Mouse (Mus musculus) limb, embryonic 13.5 days (tissue): ENCODE data around the gene Hist1h3e. TPM values are rescaled to one million over a fixed set of nuclear protein-coding genes. Genes with fewer than 3 reads are reported as not detected.
"Not testable (repeated sequence)": the region's sequence is repeated elsewhere in the genome, so short reads cannot be mapped to it uniquely, and the experiment has no call there.

Source experiments
- ATAC-seq: fragments of 200-750 bp; cut with Nextera tagmentation; 2 replicates; pipeline ENCODE4 v1.8.0; 2017; ENCODE audit warnings: low read depth, moderate number of reproducible peaks, moderate TSS enrichment; ENCODE audit not compliant: low FRiP score
- H3K27ac ChIP-seq: fragments of 300-500 bp; sonication (generic); 2 replicates; pipeline ENCODE4 v1.5.1; 2015; ENCODE audit warnings: inconsistent platforms, mild to moderate bottlenecking, moderate library complexity
- H3K27me3 ChIP-seq: fragments of 300-500 bp; sonication (generic); 2 replicates; pipeline ENCODE4 v1.6.1; 2015; ENCODE audit warnings: mild to moderate bottlenecking, inconsistent platforms
- H3K36me3 ChIP-seq: fragments of 300-500 bp; sonication (generic); 2 replicates; pipeline ENCODE4 v1.6.1; 2015; ENCODE audit warnings: inconsistent platforms, mild to moderate bottlenecking, moderate library complexity
- H3K4me1 ChIP-seq: fragments of 300-500 bp; sonication (generic); 2 replicates; pipeline ENCODE4 v1.6.1; 2015; ENCODE audit warnings: inconsistent platforms
- H3K4me2 ChIP-seq: fragments of 300-500 bp; sonication (generic); replicated peaks from 2 replicates; pipeline ENCODE4 v1.6.1; 2015; ENCODE audit warnings: inconsistent platforms, mild to moderate bottlenecking, moderate library complexity
- H3K4me3 ChIP-seq: fragments of 300-500 bp; sonication (generic); 2 replicates; pipeline ENCODE4 v1.5.1; 2015; ENCODE audit warnings: moderate library complexity, mild to moderate bottlenecking, inconsistent platforms
- H3K9ac ChIP-seq: fragments of 300-500 bp; sonication (generic); 2 replicates; pipeline ENCODE4 v1.6.1; 2015; ENCODE audit warnings: mild to moderate bottlenecking, inconsistent platforms
- H3K9me3 ChIP-seq: fragments of 300-500 bp; sonication (generic); 2 replicates; pipeline ENCODE4 v1.6.1; 2016; ENCODE audit warnings: inconsistent platforms
- whole genome bisulfite sequencing: fragments of 180-500 bp; shearing (Covaris S2); methylation state at CpG from one replicate; pipeline ENCODE4 v1.1.7; 2015; 5-methylcytosine and 5-hydroxymethylcytosine counted together
- polyA plus RNA-seq: library from polyadenylated mRNA; unstranded; fragments of >200 nt; fragmentation: Nextera tagmentation; extraction: Ambion mirVana; gene quantifications from 2 replicates; pipeline ENCODE4 v1.2.1, GENCODE M21; 2015

The Hist1h3e gene
- polyA plus RNA-seq, 1 experiment from 2014 or later, result 8.2 TPM

DNA sequence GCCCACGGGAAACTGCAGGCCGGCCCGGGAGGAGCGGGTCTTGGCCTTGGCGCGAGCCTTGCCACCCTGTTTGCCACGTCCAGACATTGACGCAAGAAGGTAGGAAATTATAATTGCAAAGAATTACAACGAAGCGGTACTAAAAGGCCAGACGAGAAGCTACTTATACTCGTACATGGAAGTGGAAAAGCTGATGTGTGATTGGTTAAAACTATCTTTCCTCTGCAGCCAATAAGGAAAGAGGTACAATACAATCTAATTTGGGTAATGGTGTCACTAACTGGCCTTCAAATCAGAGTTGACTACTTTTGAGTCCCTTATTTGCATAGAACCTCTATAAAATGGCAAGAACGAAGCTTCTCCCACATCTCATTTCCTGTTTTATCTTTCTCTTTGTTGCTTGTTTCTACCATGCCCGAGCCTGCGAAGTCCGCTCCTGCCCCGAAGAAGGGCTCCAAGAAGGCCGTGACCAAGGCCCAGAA lies 8.9 kb upstream of the Hist1h3e start, which contains the start of the genes Hist1h2ae and Hist1h2bg:
Gene Hist1h2ae (minus strand): TSS at position 199 of the 482 bp plus-strand sequence.
Gene Hist1h2bg (plus strand): TSS at position 375 of the 482 bp plus-strand sequence.
- under 1% methylated on average over 18 of the region's 18 CpGs for WGBS
- Histone ChIP-seq H3K4me1 (peaks cover 22% of the 10 kb centered on the region), H3K27me3 (no peaks in the 10 kb centered on the region), H3K36me3 (no peaks in the 10 kb centered on the region), H3K27ac (peak within 1 kb of the TSS; percentile 96), H3K9ac (peak within 1 kb of the TSS; percentile 80), H3K4me3 (peak within 1 kb of the TSS; percentile 53), H3K4me2 (peak within 1 kb of the TSS; percentile 75), H3K9me3 (no peaks in the 10 kb centered on the region)
- ATAC-seq, result peak; percentile 90

DNA sequence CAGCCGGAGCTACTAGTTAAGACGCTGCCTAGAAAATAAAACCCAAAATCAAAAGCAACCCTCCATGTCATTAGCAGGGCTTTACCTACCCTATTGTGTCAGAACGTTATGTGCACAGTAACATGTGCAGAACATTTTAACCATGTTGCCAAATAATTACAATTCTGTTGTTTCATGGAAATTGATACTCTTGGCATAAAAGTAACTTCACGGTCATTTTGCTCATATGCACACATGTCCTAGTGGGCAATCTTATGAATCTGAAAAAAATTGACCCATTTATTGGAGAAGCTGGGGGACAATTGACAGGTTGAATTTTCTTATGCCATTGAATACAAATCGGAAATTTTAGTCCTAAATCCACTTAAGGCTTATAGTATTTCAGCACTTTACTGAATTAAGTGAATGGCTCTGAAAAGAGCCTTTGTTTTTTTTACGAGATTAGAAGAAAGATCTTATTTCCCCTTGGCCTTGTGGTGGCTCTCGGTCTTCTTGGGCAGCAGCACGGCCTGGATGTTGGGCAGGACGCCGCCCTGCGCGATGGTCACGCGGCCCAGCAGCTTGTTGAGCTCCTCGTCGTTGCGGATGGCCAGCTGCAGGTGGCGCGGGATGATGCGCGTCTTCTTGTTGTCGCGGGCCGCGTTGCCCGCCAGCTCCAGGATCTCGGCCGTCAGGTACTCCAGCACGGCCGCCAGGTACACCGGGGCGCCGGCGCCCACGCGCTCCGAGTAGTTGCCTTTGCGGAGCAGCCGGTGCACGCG lies 8.3 kb upstream of the Hist1h3e start:
- Histone ChIP-seq H3K9ac (peak overlapping the region; percentile 63), H3K4me2 (peak overlapping the region; percentile 75), H3K4me3 (peak overlapping the region; percentile 53), H3K27ac (peak overlapping the region; percentile 96), H3K4me1 (peaks cover 22% of the 10 kb centered on the region)
- not testable (repeated sequence) for ATAC-seq, H3K36me3 ChIP-seq, H3K9me3 ChIP-seq, H3K27me3 ChIP-seq
- 1% methylated on average over 27 of the region's 41 CpGs for WGBS

DNA sequence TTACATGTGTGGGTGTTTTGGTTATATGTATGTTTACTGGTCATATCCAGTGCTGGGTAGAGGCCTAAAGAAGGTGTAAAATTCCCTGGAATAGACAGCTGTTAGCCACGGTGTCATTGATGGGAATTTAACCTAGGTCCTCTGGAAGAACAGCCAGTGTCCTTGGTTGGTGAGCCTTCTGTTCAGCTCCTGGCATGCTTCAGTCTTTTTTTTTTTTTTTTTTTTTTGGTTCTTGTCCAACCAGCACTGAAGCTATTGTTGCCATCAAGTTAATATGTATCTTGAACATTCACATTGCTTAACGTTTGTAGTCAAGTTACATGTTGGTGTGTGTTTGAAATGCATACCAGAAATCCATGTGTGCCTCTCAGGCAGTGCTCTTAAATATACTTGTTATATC lies 2.3 kb upstream of the Hist1h3e start:
- no peak overlapping the region for H3K27ac ChIP-seq
- no peaks in the 10 kb centered on the region for H3K36me3 ChIP-seq
- ATAC-seq, result no peak
- no peak overlapping the region for H3K4me2 ChIP-seq
- H3K9ac ChIP-seq, result no peak overlapping the region
- WGBS, result 89% methylated on average over 2 of the region's 2 CpGs
- no peaks in the 10 kb centered on the region for H3K9me3 ChIP-seq
- H3K4me1 ChIP-seq, result no peaks in the 10 kb centered on the region; the same call in 1 of the 2 replicates
- no peak overlapping the region for H3K4me3 ChIP-seq
- H3K27me3 ChIP-seq, result no peaks in the 10 kb centered on the region

DNA sequence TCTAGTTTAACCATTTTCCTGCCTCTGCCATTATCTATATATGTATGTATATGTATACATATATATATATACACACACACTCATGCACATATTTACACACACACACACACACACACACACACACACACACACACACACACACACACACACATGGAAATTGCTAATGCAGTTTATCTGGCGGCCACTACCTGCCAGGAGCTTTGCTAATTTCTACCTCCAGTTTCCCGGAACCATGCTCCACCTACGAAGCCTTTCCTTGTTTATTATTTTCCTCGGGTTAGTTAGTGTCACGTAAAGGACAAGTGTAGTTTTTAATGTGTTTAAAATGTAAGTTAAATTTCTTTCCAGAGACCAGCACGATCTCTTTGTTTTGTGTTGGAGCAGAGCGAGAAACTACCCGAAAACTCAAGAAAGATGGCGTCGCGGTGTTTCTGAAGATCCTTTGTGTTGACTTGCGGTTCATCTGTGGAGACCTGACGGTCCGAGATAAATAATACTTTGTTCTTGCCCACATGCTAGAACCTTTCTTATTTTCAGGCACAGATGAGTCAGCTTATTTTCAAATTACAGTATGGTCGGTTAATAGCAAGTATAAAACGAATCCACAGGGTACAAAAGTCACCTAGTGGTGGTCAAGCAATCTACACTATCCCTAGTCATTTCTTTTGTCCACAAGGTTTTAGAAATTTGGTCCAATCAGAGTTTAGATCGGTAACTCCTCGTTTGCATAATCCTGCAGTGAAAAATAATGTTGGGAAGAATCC lies 712 bp upstream of the Hist1h3e start:
- Histone ChIP-seq H3K4me3 (peak overlapping the region; percentile 48), H3K4me2 (peak overlapping the region; percentile 69), H3K4me1 (no peaks in the 10 kb centered on the region; the same call in 1 of the 2 replicates), H3K27me3 (no peaks in the 10 kb centered on the region), H3K9me3 (no peaks in the 10 kb centered on the region), H3K27ac (peak overlapping the region; percentile 96), H3K9ac (peak overlapping the region; percentile 74), H3K36me3 (no peaks in the 10 kb centered on the region)
- WGBS, result 5% methylated on average over 18 of the region's 18 CpGs
- ATAC-seq, result peak; percentile 68; the same call in 1 of the 2 replicates

DNA sequence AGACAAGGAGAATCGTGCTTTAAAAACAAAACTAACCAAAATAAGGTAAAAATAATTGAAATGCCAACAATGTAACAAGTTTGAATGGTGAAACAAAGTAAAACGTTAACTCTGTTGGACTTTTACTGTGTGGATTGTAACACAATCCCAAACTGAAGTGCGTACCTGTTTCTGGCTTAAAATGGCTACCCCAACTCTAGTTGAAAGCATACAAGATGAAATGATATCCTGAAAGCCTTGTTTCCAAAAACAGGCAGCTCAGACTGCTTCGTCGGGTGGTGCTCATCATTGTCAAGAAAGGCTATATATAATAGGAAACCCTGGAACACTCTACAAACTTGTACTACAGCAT lies 662 bp downstream of the Hist1h3e start:
- not testable (repeated sequence) for ATAC-seq, H3K36me3 ChIP-seq, H3K9me3 ChIP-seq, H3K4me1 ChIP-seq, H3K27me3 ChIP-seq
- WGBS, result 0% methylated on average over 2 of the region's 5 CpGs
- Histone ChIP-seq H3K4me3 (peak overlapping the region; percentile 48), H3K9ac (peak overlapping the region; percentile 74), H3K27ac (peak overlapping the region; percentile 96), H3K4me2 (peak overlapping the region; percentile 69)

DNA sequence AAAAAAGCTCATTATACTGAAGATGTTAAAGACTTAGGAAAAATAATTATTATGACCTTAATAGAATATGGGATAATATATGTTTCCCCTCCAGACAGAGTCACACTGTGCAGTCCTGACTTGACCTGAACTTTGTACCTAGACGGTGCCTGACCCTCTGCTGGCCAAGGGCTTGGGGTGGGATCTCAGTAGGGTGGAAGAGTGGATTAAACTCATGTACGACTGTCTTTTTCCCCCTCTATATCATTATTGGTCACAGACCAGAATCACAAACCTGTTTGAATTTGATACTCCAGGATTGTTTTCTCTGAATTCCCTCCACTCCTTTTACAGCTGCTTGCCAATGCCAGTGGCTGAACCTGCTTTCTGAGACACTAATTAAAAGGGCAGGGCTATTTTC lies 1.5 kb downstream of the Hist1h3e start:
- not testable (repeated sequence) for H3K9me3 ChIP-seq, H3K4me1 ChIP-seq, H3K36me3 ChIP-seq, H3K9ac ChIP-seq, ATAC-seq, H3K27me3 ChIP-seq
- Histone ChIP-seq H3K27ac (peak overlapping the region; percentile 52; the same call in 1 of the 2 replicates), H3K4me3 (peak overlapping the region; percentile 12), H3K4me2 (peak overlapping the region; percentile 48)
- 29% methylated on average over 2 of the region's 2 CpGs for WGBS

DNA sequence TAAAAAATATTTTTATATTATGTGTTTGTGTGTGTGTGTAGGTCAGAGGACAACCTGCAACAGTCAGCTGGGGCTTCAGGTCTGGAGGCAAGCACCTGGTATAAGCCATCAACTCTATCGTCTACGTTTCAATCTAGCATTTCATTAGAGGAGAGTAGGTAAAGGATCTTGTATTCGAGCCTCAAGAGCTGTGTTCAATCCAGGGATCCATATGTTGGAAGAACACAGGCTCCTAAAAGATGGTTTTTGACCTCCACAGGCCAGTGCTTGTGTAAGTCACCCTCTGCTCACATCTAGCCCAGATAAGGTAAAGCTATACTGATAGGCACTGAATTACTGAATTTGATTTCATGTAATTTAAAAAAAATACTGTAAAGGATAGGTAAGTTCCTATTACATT lies 5.3 kb downstream of the Hist1h3e start:
- 72% methylated on average over 3 of the region's 3 CpGs for WGBS
- H3K9ac ChIP-seq, result no peak overlapping the region
- H3K9me3 ChIP-seq, result no peaks in the 10 kb centered on the region
- peak overlapping the region; percentile 29 for H3K27ac ChIP-seq
- no peaks in the 10 kb centered on the region for H3K27me3 ChIP-seq
- no peaks in the 10 kb centered on the region for H3K36me3 ChIP-seq
- peaks cover 12% of the 10 kb centered on the region for H3K4me1 ChIP-seq
- no peak for ATAC-seq
- no peak overlapping the region for H3K4me3 ChIP-seq
- peak overlapping the region; percentile 89 for H3K4me2 ChIP-seq

DNA sequence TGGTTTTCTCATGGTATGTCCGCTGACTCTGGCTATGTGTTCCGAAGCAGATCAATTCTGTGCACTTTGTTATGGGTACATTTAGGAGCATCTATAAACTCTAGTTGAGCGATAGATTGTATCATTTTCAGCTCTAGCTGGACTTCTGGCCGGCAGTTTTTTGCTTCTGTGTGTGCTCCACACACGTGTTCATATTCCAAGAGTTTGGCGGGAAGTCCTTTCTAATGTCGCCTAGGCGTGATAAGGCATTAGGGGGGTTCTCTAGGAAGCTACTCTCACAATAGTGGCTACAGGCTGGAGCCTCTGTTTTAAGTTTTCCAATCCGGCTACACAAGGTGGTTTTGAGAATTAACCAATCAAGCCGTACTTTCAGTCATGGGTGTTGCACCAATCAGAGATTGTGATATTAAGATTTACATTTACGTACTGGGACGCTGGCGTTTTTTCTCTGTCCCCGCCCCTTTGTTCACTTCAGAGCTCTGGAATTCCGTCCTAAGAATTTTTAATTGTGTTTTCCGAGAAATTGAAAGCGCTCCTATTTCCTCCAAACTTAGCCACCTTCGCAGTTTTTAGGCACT lies 6.2 kb downstream of the Hist1h3e start:
- Histone ChIP-seq H3K4me2 (peak overlapping the region; percentile 89), H3K27me3 (no peaks in the 10 kb centered on the region), H3K9me3 (no peaks in the 10 kb centered on the region), H3K4me1 (peaks cover 13% of the 10 kb centered on the region), H3K4me3 (peak overlapping the region; percentile 61), H3K9ac (peak overlapping the region; percentile 85), H3K27ac (peak overlapping the region; percentile 99), H3K36me3 (no peaks in the 10 kb centered on the region)
- peak; percentile 79 for ATAC-seq
- under 1% methylated on average over 18 of the region's 18 CpGs for WGBS

DNA sequence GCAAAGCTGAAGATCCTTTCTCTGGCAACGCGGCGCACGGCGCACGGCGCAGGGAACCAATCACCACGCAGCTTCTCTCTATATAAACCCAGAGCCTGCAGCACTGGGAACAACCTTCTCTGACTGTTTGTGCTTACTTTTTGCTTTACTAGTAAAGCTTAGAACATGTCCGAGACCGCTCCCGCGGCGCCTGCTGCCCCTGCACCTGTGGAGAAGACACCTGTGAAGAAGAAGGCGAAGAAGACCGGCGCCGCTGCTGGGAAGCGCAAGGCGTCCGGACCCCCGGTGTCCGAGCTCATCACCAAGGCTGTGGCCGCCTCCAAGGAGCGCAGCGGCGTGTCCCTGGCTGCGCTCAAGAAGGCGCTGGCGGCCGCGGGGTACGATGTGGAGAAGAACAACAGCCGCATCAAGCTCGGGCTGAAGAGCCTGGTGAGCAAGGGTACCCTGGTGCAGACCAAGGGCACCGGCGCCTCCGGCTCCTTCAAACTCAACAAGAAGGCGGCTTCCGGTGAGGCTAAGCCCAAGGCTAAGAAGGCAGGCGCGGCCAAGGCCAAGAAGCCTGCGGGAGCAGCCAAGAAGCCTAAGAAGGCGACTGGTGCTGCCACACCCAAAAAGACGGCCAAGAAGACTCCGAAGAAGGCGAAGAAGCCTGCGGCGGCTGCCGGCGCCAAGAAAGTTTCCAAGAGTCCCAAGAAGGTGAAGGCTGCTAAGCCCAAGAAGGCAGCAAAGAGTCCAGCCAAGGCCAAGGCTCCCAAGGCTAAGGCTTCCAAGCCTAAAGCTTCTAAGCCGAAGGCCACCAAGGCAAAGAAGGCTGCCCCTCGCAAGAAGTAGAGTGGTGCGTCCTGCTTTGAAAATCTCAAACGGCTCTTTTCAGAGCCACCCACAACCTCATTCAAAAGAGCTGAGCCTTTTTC lies 7.0 kb downstream of the Hist1h3e start:
- Histone ChIP-seq H3K4me2 (peak overlapping the region; percentile 89), H3K9me3 (no peaks in the 10 kb centered on the region), H3K4me3 (peak overlapping the region; percentile 61), H3K27ac (peak overlapping the region; percentile 99), H3K4me1 (peaks cover 19% of the 10 kb centered on the region), H3K27me3 (no peaks in the 10 kb centered on the region), H3K9ac (peak overlapping the region; percentile 85), H3K36me3 (no peaks in the 10 kb centered on the region)
- under 1% methylated on average over 54 of the region's 54 CpGs for WGBS
- peak; percentile 91 for ATAC-seq

DNA sequence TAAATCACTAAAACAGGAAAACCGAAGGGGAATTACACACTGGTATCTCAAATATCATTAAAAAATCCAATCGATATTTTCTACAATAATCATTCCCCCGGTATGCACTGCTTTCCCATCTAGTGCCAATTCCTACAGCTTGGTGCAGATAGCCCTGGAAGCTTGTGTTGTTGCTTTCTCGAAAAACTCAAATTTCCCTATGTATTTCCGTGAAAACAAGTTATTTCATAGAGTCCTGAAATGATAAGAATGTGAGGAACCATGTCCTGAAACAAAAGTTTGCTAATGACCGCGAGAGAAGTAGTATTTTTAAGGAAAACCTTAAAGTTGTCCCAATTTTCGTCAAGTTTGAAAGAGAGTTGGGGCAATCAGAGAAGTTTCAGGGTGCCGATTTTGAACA lies 7.8 kb downstream of the Hist1h3e start:
- Histone ChIP-seq H3K9me3 (no peaks in the 10 kb centered on the region), H3K36me3 (no peaks in the 10 kb centered on the region), H3K9ac (peak overlapping the region; percentile 85), H3K27me3 (no peaks in the 10 kb centered on the region), H3K4me2 (peak overlapping the region; percentile 89), H3K27ac (peak overlapping the region; percentile 99), H3K4me3 (peak overlapping the region; percentile 61), H3K4me1 (peaks cover 19% of the 10 kb centered on the region)
- 20% methylated on average over 9 of the region's 9 CpGs for WGBS
- no peak for ATAC-seq

DNA sequence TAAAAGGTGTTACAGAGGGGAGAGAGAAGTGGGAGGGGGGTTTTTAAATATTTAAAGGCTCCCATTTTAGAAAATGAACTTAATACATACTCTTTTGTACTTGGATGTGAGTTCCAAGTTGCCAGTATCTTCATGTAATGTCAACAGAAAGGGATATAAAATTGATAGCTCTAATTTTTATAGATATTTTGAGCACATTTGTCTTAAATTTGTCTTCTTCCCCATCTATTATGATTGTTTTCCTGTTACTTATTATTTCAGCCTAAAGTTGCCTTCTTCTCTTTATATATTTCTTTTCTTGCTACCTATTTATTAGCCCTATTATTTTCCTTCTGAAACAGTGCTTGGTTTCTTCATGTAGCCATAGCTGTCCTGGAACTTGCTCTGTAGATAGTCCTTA lies 9.2 kb downstream of the Hist1h3e start, which contains the start of gene Hist1h1d:
Gene Hist1h1d (plus strand): TSS at position 301 of the 400 bp plus-strand sequence.
- Histone ChIP-seq H3K9me3 (no peaks in the 10 kb centered on the region), H3K9ac (0 out of 2 replicates have a peak within 1 kb of the TSS, but pooled peaks have one; percentile 31), H3K4me3 (0 out of 2 replicates have a peak within 1 kb of the TSS, but pooled peaks have one; percentile 49), H3K27ac (peak within 1 kb of the TSS; percentile 99), H3K36me3 (no peaks in the 10 kb centered on the region), H3K27me3 (no peaks in the 10 kb centered on the region), H3K4me2 (peak within 1 kb of the TSS; percentile 89), H3K4me1 (peaks cover 19% of the 10 kb centered on the region)
- no peak for ATAC-seq
